Mouse (Mus musculus) liver, adult 2 months (tissue): ENCODE results near the gene Sycn.
"Not testable (repeated sequence)": the region's sequence is repeated elsewhere in the genome, so short reads cannot be mapped to it uniquely, and the experiment has no call there.

Source experiments
- CTCF ChIP-seq: fragments of 200-500 bp; IDR thresholded peaks from 2 replicates; pipeline ENCODE4 v1.5.1; 2011; ENCODE audit warnings: low read depth, low read length, control low read depth
- POLR2A ChIP-seq: fragments of 200-500 bp; IDR thresholded peaks from 2 replicates; pipeline ENCODE4 v1.6.1; 2011; ENCODE audit warnings: low read length, control low read depth; ENCODE audit not compliant: insufficient read depth; ENCODE audit errors: extremely low read depth

DNA sequence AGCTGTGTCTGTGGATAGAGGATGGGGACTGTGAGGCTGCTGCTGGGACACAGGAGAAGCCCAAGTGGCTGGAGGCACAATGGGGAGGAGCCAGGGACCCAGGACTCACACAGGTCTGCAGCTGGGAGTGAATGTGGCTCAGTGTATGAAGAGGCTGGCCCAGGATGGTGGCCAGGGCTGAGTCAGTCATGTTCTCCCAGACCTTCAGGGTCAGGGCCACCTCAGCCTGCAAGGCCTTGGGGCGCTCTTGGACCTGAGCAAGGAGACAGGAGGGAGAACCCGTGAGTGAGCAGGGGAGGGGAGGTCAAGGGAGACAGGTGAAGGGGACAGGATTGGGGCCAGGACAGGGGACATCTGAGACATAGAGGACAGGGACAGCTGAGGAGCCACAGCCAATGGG lies 31.6 kb upstream of the Sycn start:
- not testable (repeated sequence) for TF ChIP-seq CTCF, POLR2A
